Mouse (Mus musculus) heart, embryonic 15.5 days (tissue): Measurements from ENCODE around the gene Kif1c. TPM values are rescaled to one million over a fixed set of nuclear protein-coding genes. Genes with fewer than 3 reads are reported as not detected.
"Not testable (repeated sequence)": the region's sequence is repeated elsewhere in the genome, so short reads cannot be mapped to it uniquely, and the experiment has no call there.

Experiments
- ATAC-seq: fragments of 200-750 bp; cut with Nextera tagmentation; replicated peaks from 2 replicates; pipeline ENCODE4 v1.8.0; 2017; ENCODE audit warnings: low read depth, moderate TSS enrichment; ENCODE audit not compliant: insufficient number of reproducible peaks, insufficient read depth, low FRiP score
- H3K27ac ChIP-seq: fragments of 300-500 bp; sonication (generic); 2 replicates; pipeline ENCODE4 v1.5.1; 2015; ENCODE audit warnings: mild to moderate bottlenecking, inconsistent platforms
- H3K27me3 ChIP-seq: fragments of 300-500 bp; sonication (generic); 2 replicates; pipeline ENCODE4 v1.6.1; 2015; ENCODE audit warnings: inconsistent platforms
- H3K36me3 ChIP-seq: fragments of 300-500 bp; sonication (generic); 2 replicates; pipeline ENCODE4 v1.6.1; 2015; ENCODE audit warnings: mild to moderate bottlenecking, inconsistent platforms
- H3K4me1 ChIP-seq: fragments of 300-500 bp; sonication (generic); replicated peaks from 2 replicates; pipeline ENCODE4 v1.6.1; 2015; ENCODE audit warnings: inconsistent platforms
- H3K4me2 ChIP-seq: fragments of 300-500 bp; sonication (generic); 2 replicates; pipeline ENCODE4 v1.6.1; 2015; ENCODE audit warnings: inconsistent platforms, mild to moderate bottlenecking, moderate library complexity
- H3K4me3 ChIP-seq: fragments of 300-500 bp; sonication (generic); 2 replicates; pipeline ENCODE4 v1.5.1; 2015; ENCODE audit warnings: mild to moderate bottlenecking, inconsistent platforms
- H3K9ac ChIP-seq: fragments of 300-500 bp; sonication (generic); 2 replicates; pipeline ENCODE4 v1.6.1; 2015; ENCODE audit warnings: mild to moderate bottlenecking, inconsistent platforms
- H3K9me3 ChIP-seq: fragments of 300-500 bp; sonication (generic); replicated peaks from 2 replicates; pipeline ENCODE4 v1.6.1; 2016; ENCODE audit warnings: inconsistent platforms
- WGBS: fragments of 180-500 bp; shearing (Covaris S2); methylation state at CpG from one replicate; pipeline ENCODE4 v1.1.7; 2015; ENCODE audit warnings: mixed read lengths; 5-methylcytosine and 5-hydroxymethylcytosine counted together
- polyA plus RNA-seq: library from polyadenylated mRNA; unstranded; fragments of >200 nt; fragmentation: Nextera tagmentation; extraction: Ambion mirVana; gene quantifications from 2 replicates; pipeline ENCODE4 v1.2.1, GENCODE M21; 2015

Gene Kif1c
- polyA plus RNA-seq, 1 experiment from 2014 or later: 5.5 TPM

DNA sequence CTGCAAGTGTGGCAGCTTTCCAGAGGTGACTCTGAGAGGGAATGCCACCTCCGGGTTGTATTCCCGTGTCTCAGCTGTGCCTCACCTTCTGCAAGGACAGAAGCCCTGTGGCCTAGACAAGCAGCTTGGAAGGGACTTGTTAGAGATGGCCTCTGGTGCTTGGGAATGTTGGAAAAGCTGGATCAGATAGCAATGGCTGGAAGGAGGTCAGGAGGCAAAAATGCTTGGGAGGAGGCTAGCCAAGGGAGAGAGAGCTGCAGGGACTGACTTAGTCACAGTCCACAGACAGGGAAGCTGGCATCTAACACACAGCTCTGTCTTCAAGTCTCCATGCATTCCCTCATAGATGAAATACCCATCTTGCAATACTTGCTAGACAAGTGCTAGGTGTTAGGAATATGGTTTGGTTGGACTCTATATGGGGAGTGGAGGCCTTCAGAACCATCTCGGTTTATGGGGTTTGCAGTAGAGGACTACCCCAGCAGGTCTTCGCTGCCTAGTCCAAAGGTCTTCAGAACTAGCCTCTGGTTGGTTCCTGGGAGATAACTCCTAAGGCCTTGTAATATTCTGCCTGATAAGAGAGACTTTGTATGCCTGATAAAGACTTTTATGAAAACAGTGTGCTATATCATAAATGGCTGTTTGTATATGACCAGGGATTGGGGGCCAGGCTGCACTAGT lies 52.1 kb downstream of the Kif1c start:
- H3K4me2 ChIP-seq: no peak overlapping the region
- H3K27ac ChIP-seq: no peak overlapping the region
- H3K27me3 ChIP-seq: no peaks in the 10 kb centered on the region
- ATAC-seq: no peak
- WGBS: 66% methylated on average over 4 of the region's 4 CpGs
- H3K4me1 ChIP-seq: no peaks in the 10 kb centered on the region
- H3K4me3 ChIP-seq: no peak overlapping the region
- no peaks in the 10 kb centered on the region for H3K9me3 ChIP-seq
- H3K36me3 ChIP-seq: no peaks in the 10 kb centered on the region
- H3K9ac ChIP-seq: no peak overlapping the region

DNA sequence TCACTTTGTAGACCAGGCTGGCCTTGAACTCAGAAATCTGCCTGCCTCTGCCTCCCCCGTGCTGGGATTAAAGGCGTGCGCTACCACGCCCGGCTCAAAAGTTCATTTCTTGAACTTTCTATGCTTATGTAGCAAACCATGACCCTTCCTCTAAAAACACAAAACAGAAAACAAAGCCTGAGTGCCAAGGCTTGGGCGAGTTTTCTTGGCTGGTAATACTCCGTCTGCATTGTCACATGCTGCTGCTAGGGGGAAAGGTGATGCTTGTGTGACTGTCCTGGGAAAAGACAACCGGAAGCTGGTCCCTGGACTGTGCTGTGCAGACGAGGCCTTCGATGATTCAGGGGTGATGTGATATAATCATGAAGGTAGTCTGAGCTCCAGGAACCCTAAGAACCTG lies 52.8 kb downstream of the Kif1c start:
- Histone ChIP-seq H3K9ac (no peak overlapping the region), H3K4me1 (no peaks in the 10 kb centered on the region), H3K9me3 (no peaks in the 10 kb centered on the region), H3K4me3 (no peak overlapping the region), H3K4me2 (no peak overlapping the region), H3K27me3 (no peaks in the 10 kb centered on the region), H3K36me3 (no peaks in the 10 kb centered on the region), H3K27ac (no peak overlapping the region)
- no peak for ATAC-seq
- 88% methylated on average over 10 of the region's 10 CpGs for WGBS

DNA sequence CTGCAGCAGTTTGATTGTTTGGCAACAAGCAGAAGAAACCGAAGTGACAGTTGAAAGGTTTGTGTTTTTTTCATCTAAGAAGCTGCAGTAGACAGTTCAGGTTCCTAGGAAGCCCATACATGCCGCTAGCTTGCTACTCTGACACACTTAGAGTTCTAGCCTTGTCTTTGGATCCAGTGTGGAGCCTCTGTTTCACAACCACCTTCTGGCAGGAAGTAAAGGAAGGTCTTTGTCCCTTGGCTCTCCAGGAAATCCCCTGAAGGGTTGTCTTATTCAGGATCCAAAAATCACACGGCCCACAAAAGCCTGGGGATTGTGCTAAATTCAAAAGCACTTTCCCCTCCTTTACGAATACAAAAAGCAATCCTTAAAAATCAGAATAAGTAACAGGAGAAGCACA lies 54.1 kb downstream of the Kif1c start:
- no peaks in the 10 kb centered on the region for H3K27me3 ChIP-seq
- H3K9me3 ChIP-seq: no peaks in the 10 kb centered on the region
- H3K4me1 ChIP-seq: no peaks in the 10 kb centered on the region
- no peaks in the 10 kb centered on the region for H3K36me3 ChIP-seq
- WGBS: 63% methylated on average over 4 of the region's 4 CpGs
- no peak overlapping the region for H3K4me2 ChIP-seq
- no peak overlapping the region for H3K9ac ChIP-seq
- no peak overlapping the region for H3K27ac ChIP-seq
- no peak for ATAC-seq
- H3K4me3 ChIP-seq: no peak overlapping the region

DNA sequence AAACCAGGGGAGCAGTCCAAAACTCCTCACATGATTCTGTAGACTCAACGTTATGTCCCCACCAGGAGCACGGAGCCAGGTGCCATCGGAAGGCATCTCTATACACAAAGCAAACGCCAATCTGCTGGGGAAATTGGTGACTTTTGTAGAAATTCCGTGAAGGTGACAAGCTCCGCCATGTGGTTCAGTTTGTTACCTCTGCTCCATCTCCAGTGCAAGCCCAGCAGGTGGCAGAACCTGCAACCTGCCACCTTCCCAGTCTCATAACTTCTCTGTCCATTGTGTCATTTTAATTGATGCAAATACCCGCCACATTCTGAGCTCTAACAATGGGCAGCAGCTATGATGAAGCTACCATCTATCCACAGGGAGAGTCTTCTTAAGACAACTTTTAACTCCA lies 54.6 kb downstream of the Kif1c start:
- WGBS: 65% methylated on average over 7 of the region's 7 CpGs
- Histone ChIP-seq H3K27me3 (no peaks in the 10 kb centered on the region), H3K4me1 (no peaks in the 10 kb centered on the region), H3K9ac (no peak overlapping the region), H3K36me3 (no peaks in the 10 kb centered on the region), H3K4me2 (no peak overlapping the region), H3K27ac (no peak overlapping the region), H3K9me3 (no peaks in the 10 kb centered on the region), H3K4me3 (no peak overlapping the region)
- ATAC-seq: no peak

DNA sequence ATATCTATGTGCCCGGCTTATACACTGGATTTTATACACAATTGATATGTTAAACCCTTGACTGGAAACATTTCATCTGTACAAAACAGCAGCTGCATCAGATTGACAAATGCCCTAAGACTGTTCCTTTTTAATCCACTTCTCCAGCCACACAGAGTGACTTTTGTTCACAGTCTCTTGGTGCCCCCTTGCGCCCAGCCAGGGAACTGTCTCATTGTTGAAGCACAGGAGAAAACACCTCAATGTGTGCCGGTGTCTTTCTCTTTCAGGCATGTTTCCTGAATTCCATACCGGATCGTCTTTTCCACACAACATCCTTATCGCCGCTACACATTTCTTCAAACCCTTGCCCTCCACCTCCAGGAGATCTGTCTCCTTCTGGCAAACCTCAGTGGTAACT lies 55.3 kb downstream of the Kif1c start:
- Histone ChIP-seq H3K4me3 (no peak overlapping the region), H3K36me3 (no peaks in the 10 kb centered on the region), H3K9ac (no peak overlapping the region), H3K9me3 (no peaks in the 10 kb centered on the region), H3K4me1 (no peaks in the 10 kb centered on the region), H3K27ac (no peak overlapping the region), H3K4me2 (no peak overlapping the region), H3K27me3 (no peaks in the 10 kb centered on the region)
- no peak for ATAC-seq
- 7% methylated on average over 7 of the region's 7 CpGs for WGBS

DNA sequence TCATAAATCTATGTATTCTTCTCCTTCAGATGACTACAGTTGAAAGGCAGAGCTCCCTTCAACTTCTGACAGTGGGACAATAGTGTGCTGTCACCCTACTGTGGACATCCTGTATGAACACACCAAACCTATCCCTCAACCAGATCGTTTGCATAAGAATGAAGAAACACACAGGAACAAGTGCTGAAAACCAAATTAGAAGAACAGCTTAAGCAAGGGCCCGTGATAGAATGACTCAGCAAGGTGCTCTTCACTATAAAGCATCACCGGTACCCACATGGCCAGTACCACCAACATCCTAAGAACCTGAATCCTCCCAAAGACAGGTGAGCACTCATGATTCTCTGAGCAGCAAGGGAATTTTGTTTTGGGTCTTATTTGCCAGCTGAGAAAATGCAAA lies 60.1 kb downstream of the Kif1c start:
- 61% methylated on average over 3 of the region's 3 CpGs for WGBS
- not testable (repeated sequence) for H3K27me3 ChIP-seq, H3K4me2 ChIP-seq, H3K27ac ChIP-seq, H3K9ac ChIP-seq, H3K4me1 ChIP-seq, H3K4me3 ChIP-seq, H3K9me3 ChIP-seq, ATAC-seq, H3K36me3 ChIP-seq

DNA sequence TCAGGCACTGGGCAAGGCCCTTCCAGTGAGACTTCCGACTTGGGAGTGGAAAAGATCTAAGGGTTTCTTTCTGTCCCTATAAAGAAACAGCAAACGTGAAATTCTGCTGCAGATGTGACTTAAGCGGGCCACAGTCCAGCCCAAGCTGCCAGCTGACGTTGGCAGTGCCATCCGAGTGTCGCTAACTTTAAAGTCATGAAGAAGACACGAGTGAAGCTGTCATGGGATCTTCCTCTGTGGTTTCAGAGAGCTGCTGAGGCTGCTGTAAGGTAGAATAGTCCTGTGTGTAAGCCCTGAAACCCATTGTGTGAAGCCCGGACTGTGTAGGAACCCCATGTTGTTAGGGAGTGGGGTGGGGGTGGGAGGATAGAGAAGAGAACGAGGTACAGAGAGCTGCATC lies 62.3 kb downstream of the Kif1c start:
- Histone ChIP-seq H3K9ac (no peak overlapping the region), H3K4me3 (no peak overlapping the region), H3K4me2 (no peak overlapping the region), H3K27ac (no peak overlapping the region), H3K4me1 (peaks cover 18% of the 10 kb centered on the region), H3K36me3 (peaks cover 2% of the 10 kb centered on the region; the same call in 1 of the 2 replicates), H3K9me3 (no peaks in the 10 kb centered on the region), H3K27me3 (no peaks in the 10 kb centered on the region)
- ATAC-seq: no peak
- WGBS: 71% methylated on average over 9 of the region's 9 CpGs

DNA sequence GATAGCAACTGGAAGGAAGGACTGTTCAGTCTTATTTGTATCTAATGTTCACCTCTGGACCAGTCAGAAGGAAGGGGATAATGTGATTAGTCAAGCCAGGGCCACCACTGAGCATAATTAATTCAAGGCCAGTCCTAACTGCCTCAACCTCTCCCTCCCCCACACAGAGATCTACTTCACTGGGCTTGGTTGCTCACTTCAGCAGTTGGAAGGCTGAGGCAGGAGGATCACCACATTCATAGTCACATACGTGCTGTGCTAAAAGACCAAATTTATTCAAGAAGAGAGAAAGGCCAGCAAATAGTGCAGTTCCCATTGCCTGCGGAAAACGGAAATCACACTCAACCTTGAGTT lies 63.2 kb downstream of the Kif1c start:
- Histone ChIP-seq H3K9me3 (no peaks in the 10 kb centered on the region), H3K4me3 (peak overlapping the region; percentile 83), H3K9ac (peak overlapping the region; percentile 89), H3K27me3 (no peaks in the 10 kb centered on the region), H3K27ac (peak overlapping the region; percentile 96), H3K4me1 (peaks cover 18% of the 10 kb centered on the region), H3K4me2 (peak overlapping the region; percentile 78), H3K36me3 (peaks cover 11% of the 10 kb centered on the region; the same call in 1 of the 2 replicates)
- no peak for ATAC-seq
- WGBS: 22% methylated on average over 3 of the region's 3 CpGs

DNA sequence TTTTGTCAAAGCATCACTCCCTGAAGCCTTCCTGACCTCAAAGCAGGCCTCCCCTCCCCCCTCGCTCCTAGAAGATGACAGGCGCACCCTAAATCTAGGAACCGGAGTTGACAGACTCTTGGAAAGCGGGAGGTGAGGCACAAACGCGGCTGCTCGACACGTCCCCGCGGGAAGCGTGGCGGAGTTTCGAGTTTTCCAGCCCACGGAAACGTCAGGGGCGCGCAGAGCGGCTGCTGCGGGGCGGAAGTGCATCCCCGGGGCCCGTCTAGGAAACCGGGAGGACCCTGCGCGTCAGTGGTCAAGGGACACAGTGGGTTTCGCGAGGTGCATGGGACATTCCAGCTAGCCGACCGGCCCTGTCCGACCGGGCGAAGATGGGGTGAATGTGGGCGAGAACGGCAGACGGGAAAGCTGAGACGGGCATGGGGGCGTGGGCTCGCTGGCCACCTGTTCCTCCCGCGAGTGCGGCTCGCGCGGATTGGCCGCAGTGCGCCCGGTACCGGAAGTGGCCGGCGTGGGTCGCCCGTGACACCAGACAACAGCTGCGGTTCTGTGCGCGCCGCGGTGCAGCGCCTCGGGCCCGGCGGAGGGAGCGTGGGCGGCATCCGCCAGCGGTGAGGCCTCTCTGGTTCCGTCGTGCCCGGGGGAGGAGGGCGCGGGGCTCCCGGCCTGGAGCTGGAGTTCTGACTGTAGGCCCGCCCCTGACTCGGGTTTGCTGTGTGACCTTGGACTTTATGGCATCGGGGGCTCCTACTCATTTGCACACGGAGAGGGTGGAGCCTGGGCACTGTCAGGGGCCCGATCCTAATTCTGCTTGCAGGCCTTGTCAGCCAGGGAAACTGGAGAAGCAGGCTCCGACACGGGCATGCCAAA lies 63.8 kb downstream of the Kif1c start, which contains the start of gene Zfp3:
Gene Zfp3, plus strand, starts transcription at position 274 of the 873 bp plus-strand sequence.
- WGBS: under 1% methylated on average over 78 of the region's 78 CpGs
- Histone ChIP-seq H3K9ac (peak within 1 kb of the TSS; percentile 89), H3K36me3 (peaks cover 11% of the 10 kb centered on the region; the same call in 1 of the 2 replicates), H3K4me2 (peak within 1 kb of the TSS; percentile 78), H3K4me1 (peaks cover 18% of the 10 kb centered on the region), H3K4me3 (peak within 1 kb of the TSS; percentile 83), H3K9me3 (no peaks in the 10 kb centered on the region), H3K27ac (peak within 1 kb of the TSS; percentile 96), H3K27me3 (no peaks in the 10 kb centered on the region)
- ATAC-seq: peak; percentile 85

DNA sequence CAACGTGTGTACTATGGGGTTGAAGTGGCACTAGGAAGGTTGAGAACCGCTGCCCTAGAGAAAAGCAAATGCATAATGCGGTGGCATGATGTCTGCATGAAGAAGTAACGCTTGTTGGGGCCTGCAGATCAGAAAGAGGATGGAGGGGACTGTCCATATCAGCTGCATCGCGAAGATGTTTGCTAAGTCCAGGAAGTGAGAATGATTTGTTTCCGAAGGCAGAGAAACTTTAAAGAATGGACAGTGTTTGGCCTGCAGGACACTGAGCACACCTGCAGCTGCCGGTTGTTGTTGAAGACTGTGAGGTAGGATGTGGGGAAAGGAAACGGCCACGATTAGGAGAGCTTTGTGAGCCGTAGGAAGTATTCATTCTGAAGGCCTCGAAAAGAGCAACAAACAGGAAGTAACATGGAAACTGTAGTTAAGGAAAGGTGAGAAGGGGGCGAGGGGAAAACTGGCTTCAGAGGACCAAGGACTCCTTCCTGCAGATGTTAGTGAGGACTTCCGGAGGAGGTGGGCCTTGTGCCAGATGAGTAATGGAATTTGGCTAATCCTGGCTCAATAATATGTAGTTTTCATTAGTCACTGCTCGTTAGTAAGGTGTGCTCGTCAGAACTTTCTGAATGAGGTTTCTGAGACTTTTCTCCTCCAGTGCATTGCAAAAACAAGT lies 65.6 kb downstream of the Kif1c start:
- Histone ChIP-seq H3K4me1 (peaks cover 18% of the 10 kb centered on the region), H3K9ac (no peak overlapping the region), H3K4me2 (peak overlapping the region; percentile 78; the same call in 1 of the 2 replicates), H3K4me3 (no peak overlapping the region), H3K27me3 (no peaks in the 10 kb centered on the region), H3K9me3 (no peaks in the 10 kb centered on the region), H3K27ac (peak overlapping the region; percentile 96), H3K36me3 (peaks cover 12% of the 10 kb centered on the region; the same call in 1 of the 2 replicates)
- no peak for ATAC-seq
- WGBS: 68% methylated on average over 16 of the region's 16 CpGs

DNA sequence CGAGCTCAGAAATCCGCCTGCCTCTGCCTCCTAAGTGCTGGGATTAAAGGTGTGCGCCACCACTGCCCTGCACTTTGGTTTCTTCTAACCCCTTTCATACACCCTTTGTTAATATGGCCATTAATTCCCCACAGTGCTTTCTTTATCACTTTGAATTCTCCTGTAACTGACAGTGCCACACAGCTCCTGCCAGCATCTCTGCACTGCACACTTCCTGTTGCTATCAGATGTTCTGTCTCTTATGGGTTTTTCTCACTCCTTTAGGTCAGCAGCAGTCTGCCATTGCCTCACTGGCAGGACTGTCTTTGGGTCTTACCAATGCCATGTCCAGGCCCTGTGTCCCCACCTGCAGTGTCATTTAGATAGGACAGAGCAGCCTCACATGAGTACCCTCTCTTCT lies 70.5 kb downstream of the Kif1c start:
- no peak overlapping the region for H3K4me2 ChIP-seq
- ATAC-seq: no peak
- H3K36me3 ChIP-seq: peaks cover 34% of the 10 kb centered on the region
- no peaks in the 10 kb centered on the region for H3K9me3 ChIP-seq
- no peaks in the 10 kb centered on the region for H3K27me3 ChIP-seq
- no peak overlapping the region for H3K4me3 ChIP-seq
- peaks cover 7% of the 10 kb centered on the region; the same call in 1 of the 2 replicates for H3K4me1 ChIP-seq
- WGBS: 94% methylated on average over 3 of the region's 3 CpGs
- H3K9ac ChIP-seq: no peak overlapping the region
- no peak overlapping the region for H3K27ac ChIP-seq
